Mouse (Mus musculus) stomach, embryonic 15.5 days (tissue): Measurements from ENCODE around the gene Cebpa. TPM values are rescaled to one million over a fixed set of nuclear protein-coding genes. Genes with fewer than 3 reads are reported as not detected.

Experiments
- ATAC-seq: fragments of 200-750 bp; cut with Nextera tagmentation; 2 replicates; pipeline ENCODE4 v1.8.0; 2017; ENCODE audit warnings: low read depth, moderate number of reproducible peaks, moderate TSS enrichment; ENCODE audit not compliant: insufficient read depth, low FRiP score
- H3K27ac ChIP-seq: fragments of 300-500 bp; sonication (generic); 2 replicates; pipeline ENCODE4 v1.5.1; 2015; ENCODE audit warnings: mild to moderate bottlenecking, inconsistent platforms
- H3K27me3 ChIP-seq: fragments of 300-500 bp; sonication (generic); replicated peaks from 2 replicates; pipeline ENCODE4 v1.6.1; 2015; ENCODE audit warnings: inconsistent platforms
- H3K36me3 ChIP-seq: fragments of 300-500 bp; sonication (generic); 2 replicates; pipeline ENCODE4 v1.6.1; 2015; ENCODE audit warnings: inconsistent platforms
- H3K4me1 ChIP-seq: fragments of 300-500 bp; sonication (generic); 2 replicates; pipeline ENCODE4 v1.6.1; 2015; ENCODE audit warnings: inconsistent platforms
- H3K4me2 ChIP-seq: fragments of 300-500 bp; sonication (generic); 2 replicates; pipeline ENCODE4 v1.6.1; 2015; ENCODE audit warnings: mild to moderate bottlenecking, inconsistent platforms
- H3K4me3 ChIP-seq: fragments of 300-500 bp; sonication (generic); replicated peaks from 2 replicates; pipeline ENCODE4 v1.5.1; 2015; ENCODE audit warnings: inconsistent platforms
- H3K9ac ChIP-seq: fragments of 300-500 bp; sonication (generic); 2 replicates; pipeline ENCODE4 v1.6.1; 2015; ENCODE audit warnings: inconsistent platforms
- H3K9me3 ChIP-seq: fragments of 300-500 bp; sonication (generic); 2 replicates; pipeline ENCODE4 v1.6.1; 2016; ENCODE audit warnings: inconsistent platforms
- WGBS: fragments of 180-500 bp; shearing (Covaris S2); methylation state at CpG from one replicate; pipeline ENCODE4 v1.1.7; 2015; 5-methylcytosine and 5-hydroxymethylcytosine counted together
- polyA plus RNA-seq: library from polyadenylated mRNA; unstranded; fragments of >200 nt; fragmentation: Nextera tagmentation; extraction: Ambion mirVana; gene quantifications from 2 replicates; pipeline ENCODE4 v1.2.1, GENCODE M21; 2015

Cebpa gene
- polyA plus RNA-seq, result 6.6 and 7.0 TPM in 2 replicates

- Histone ChIP-seq H3K4me1 (peaks cover 36% of the 10 kb centered on the region), H3K4me3 (peak within 1 kb of the TSS; percentile 63), H3K27me3 (peaks cover 33% of the 10 kb centered on the region), H3K9me3 (no peaks in the 10 kb centered on the region), H3K4me2 (peak within 1 kb of the TSS; percentile 98), H3K9ac (peak within 1 kb of the TSS; percentile 43), H3K27ac (peak within 1 kb of the TSS; percentile 92), H3K36me3 (no peaks in the 10 kb centered on the region)
- ATAC-seq, result peak; percentile 86
- WGBS, result under 1% methylated on average over 50 of the region's 50 CpGs
These were observed at the start of gene Cebpa for GRCm38 (mm10) chr7:35118841-35119413. Gene Cebpa (plus strand): TSS chr7:35119293.

GRCm38 (mm10) chr7:35076645-35077044 lies 42.4 kb upstream of the Cebpa start:
- Histone ChIP-seq H3K27me3 (no peaks in the 10 kb centered on the region), H3K4me3 (no peak overlapping the region), H3K9me3 (no peaks in the 10 kb centered on the region), H3K27ac (peak overlapping the region; percentile 53; the same call in 1 of the 2 replicates), H3K36me3 (no peaks in the 10 kb centered on the region), H3K4me2 (no peak overlapping the region), H3K4me1 (peaks cover 8% of the 10 kb centered on the region; the same call in 1 of the 2 replicates), H3K9ac (no peak overlapping the region)
- 29% methylated on average over 5 of the region's 5 CpGs for WGBS
- no peak; the same call in 1 of the 2 replicates for ATAC-seq

- H3K9me3 ChIP-seq, result no peaks in the 10 kb centered on the region
- H3K9ac ChIP-seq, result no peak overlapping the region
- H3K4me3 ChIP-seq, result no peak overlapping the region
- peaks cover 12% of the 10 kb centered on the region; the same call in 1 of the 2 replicates for H3K4me1 ChIP-seq
- peak overlapping the region; percentile 33; the same call in 1 of the 2 replicates for H3K4me2 ChIP-seq
- 24% methylated on average over 10 of the region's 10 CpGs for WGBS
- no peaks in the 10 kb centered on the region for H3K36me3 ChIP-seq
- no peak for ATAC-seq
- H3K27me3 ChIP-seq, result no peaks in the 10 kb centered on the region
- H3K27ac ChIP-seq, result peak overlapping the region; percentile 67
These were observed 38.2 kb upstream of the Cebpa start for GRCm38 (mm10) chr7:35080843-35081338.

GRCm38 (mm10) chr7:35081406-35082104 lies 37.5 kb upstream of the Cebpa start:
- Histone ChIP-seq H3K4me1 (peaks cover 18% of the 10 kb centered on the region), H3K9ac (no peak overlapping the region), H3K36me3 (no peaks in the 10 kb centered on the region), H3K4me3 (no peak overlapping the region), H3K4me2 (no peak overlapping the region; the same call in 1 of the 2 replicates), H3K27me3 (no peaks in the 10 kb centered on the region), H3K27ac (peak overlapping the region; percentile 67), H3K9me3 (no peaks in the 10 kb centered on the region)
- 70% methylated on average over 9 of the region's 9 CpGs for WGBS
- ATAC-seq, result no peak

GRCm38 (mm10) chr7:35084565-35085360 lies 34.3 kb upstream of the Cebpa start:
- Histone ChIP-seq H3K27me3 (0 out of 2 replicates have a peak, but pooled peaks cover 2% of the 10 kb centered on the region), H3K9me3 (no peaks in the 10 kb centered on the region), H3K4me2 (no peak overlapping the region), H3K9ac (no peak overlapping the region), H3K27ac (peak overlapping the region; percentile 57), H3K4me1 (peaks cover 21% of the 10 kb centered on the region), H3K4me3 (no peak overlapping the region), H3K36me3 (no peaks in the 10 kb centered on the region)
- 58% methylated on average over 12 of the region's 12 CpGs for WGBS
- peak; percentile 80 for ATAC-seq

GRCm38 (mm10) chr7:35086271-35086861 lies 32.7 kb upstream of the Cebpa start:
- Histone ChIP-seq H3K36me3 (no peaks in the 10 kb centered on the region), H3K27ac (0 out of 2 replicates have a peak overlapping the region, but pooled peaks have one; percentile 31), H3K9ac (no peak overlapping the region), H3K4me2 (peak overlapping the region; percentile 54), H3K9me3 (no peaks in the 10 kb centered on the region), H3K4me3 (peak overlapping the region; percentile 18), H3K27me3 (0 out of 2 replicates have a peak, but pooled peaks cover 2% of the 10 kb centered on the region), H3K4me1 (peaks cover 16% of the 10 kb centered on the region)
- ATAC-seq, result peak; percentile 11; the same call in 1 of the 2 replicates
- under 1% methylated on average over 21 of the region's 21 CpGs for WGBS

- WGBS, result 57% methylated on average over 5 of the region's 5 CpGs
- ATAC-seq, result no peak
- Histone ChIP-seq H3K4me1 (peaks cover 11% of the 10 kb centered on the region; the same call in 1 of the 2 replicates), H3K9me3 (no peaks in the 10 kb centered on the region), H3K27ac (no peak overlapping the region), H3K4me3 (no peak overlapping the region), H3K27me3 (0 out of 2 replicates have a peak, but pooled peaks cover 2% of the 10 kb centered on the region), H3K9ac (no peak overlapping the region), H3K4me2 (no peak overlapping the region), H3K36me3 (no peaks in the 10 kb centered on the region)
These were observed 28.5 kb upstream of the Cebpa start for GRCm38 (mm10) chr7:35090550-35090949.

- no peaks in the 10 kb centered on the region for H3K27me3 ChIP-seq
- H3K4me1 ChIP-seq, result no peaks in the 10 kb centered on the region
- no peak overlapping the region for H3K27ac ChIP-seq
- no peak overlapping the region for H3K9ac ChIP-seq
- no peaks in the 10 kb centered on the region for H3K36me3 ChIP-seq
- 80% methylated on average over 9 of the region's 9 CpGs for WGBS
- no peak overlapping the region for H3K4me2 ChIP-seq
- no peak overlapping the region for H3K4me3 ChIP-seq
- no peak for ATAC-seq
- no peaks in the 10 kb centered on the region for H3K9me3 ChIP-seq
These were observed 24.0 kb upstream of the Cebpa start for GRCm38 (mm10) chr7:35094975-35095678.

GRCm38 (mm10) chr7:35098777-35099176 lies 20.3 kb upstream of the Cebpa start:
- Histone ChIP-seq H3K27me3 (no peaks in the 10 kb centered on the region), H3K4me1 (no peaks in the 10 kb centered on the region), H3K9me3 (no peaks in the 10 kb centered on the region), H3K4me2 (no peak overlapping the region), H3K27ac (no peak overlapping the region), H3K36me3 (no peaks in the 10 kb centered on the region), H3K9ac (no peak overlapping the region), H3K4me3 (no peak overlapping the region)
- no peak for ATAC-seq
- WGBS, result 54% methylated on average over 4 of the region's 4 CpGs

- H3K4me1 ChIP-seq, result no peaks in the 10 kb centered on the region
- H3K27ac ChIP-seq, result no peak overlapping the region
- H3K27me3 ChIP-seq, result no peaks in the 10 kb centered on the region
- H3K36me3 ChIP-seq, result no peaks in the 10 kb centered on the region
- H3K9ac ChIP-seq, result no peak overlapping the region
- no peak overlapping the region for H3K4me3 ChIP-seq
- WGBS, result 66% methylated on average over 4 of the region's 4 CpGs
- ATAC-seq, result no peak
- H3K4me2 ChIP-seq, result no peak overlapping the region
- H3K9me3 ChIP-seq, result no peaks in the 10 kb centered on the region
These were observed 19.6 kb upstream of the Cebpa start for GRCm38 (mm10) chr7:35099528-35099927.

- Histone ChIP-seq H3K27me3 (no peaks in the 10 kb centered on the region), H3K9me3 (no peaks in the 10 kb centered on the region), H3K36me3 (no peaks in the 10 kb centered on the region), H3K4me3 (no peak overlapping the region), H3K4me2 (no peak overlapping the region), H3K27ac (no peak overlapping the region), H3K4me1 (0 out of 2 replicates have a peak, but pooled peaks cover 5% of the 10 kb centered on the region), H3K9ac (no peak overlapping the region)
- WGBS, result 59% methylated on average over 7 of the region's 7 CpGs
- ATAC-seq, result no peak
These were observed 12.5 kb upstream of the Cebpa start for GRCm38 (mm10) chr7:35106614-35107013.
